Comparison of ENCODE assay signal across 18 mouse cellular contexts in genomic region chr14:55001938-55002686, GRCm38 (mm10). TPM values are rescaled to one million over a fixed set of nuclear protein-coding genes. Genes with fewer than 3 reads are reported as not detected.
DNase-seq lines count a peak whose midpoint lies in the region; ATAC-seq lines count a peak whose summit lies in the region.
"Had no signal": no experiment of that assay in that cellular context is flagged by ENCODE, and none has a peak within 500 bp of the region (broad histone marks: within the 10 kb centered on the region; RNA-seq: fewer than 3 reads in every experiment).

No protein-coding gene starts in this region.

- 48% methylated on average over 12 of the region's 12 CpGs for WGBS in limb, embryonic 12.5 days
- 51% methylated on average over 12 of the region's 12 CpGs for WGBS in limb, embryonic 10.5 days
- 29% methylated on average over 12 of the region's 12 CpGs for WGBS in heart, embryonic 16.5 days

- H3K36me3 ChIP-seq in limb, embryonic 12.5 days = no peaks in the 10 kb centered on the region
- H3K36me3 ChIP-seq in limb, embryonic 10.5 days = no peaks in the 10 kb centered on the region
- peaks cover 3% of the 10 kb centered on the region for H3K36me3 ChIP-seq in heart, embryonic 16.5 days (ENCODE audit: control insufficient read depth, insufficient read depth)
- H3K36me3 ChIP-seq: embryonic facial prominence, embryonic 15.5 days had no signal

- H3K27me3 ChIP-seq in limb, embryonic 12.5 days = no peaks in the 10 kb centered on the region
- H3K27me3 ChIP-seq in limb, embryonic 10.5 days (ENCODE audit: low read depth, poor library complexity, severe bottlenecking) = no peaks in the 10 kb centered on the region
- no peaks in the 10 kb centered on the region for H3K27me3 ChIP-seq in heart, embryonic 16.5 days (ENCODE audit: control insufficient read depth, insufficient read depth, low read length)
- H3K27me3 ChIP-seq: embryonic facial prominence, embryonic 15.5 days had no signal

- no peak overlapping the region for H3K4me2 ChIP-seq in limb, embryonic 12.5 days
- peak overlapping the region; percentile 33 for H3K4me2 ChIP-seq in heart, embryonic 16.5 days (ENCODE audit: low read depth, low read length)
- H3K4me2 ChIP-seq: embryonic facial prominence, embryonic 15.5 days had no signal

- no peaks in the 10 kb centered on the region for H3K9me3 ChIP-seq in limb, embryonic 12.5 days
- no peaks in the 10 kb centered on the region for H3K9me3 ChIP-seq in limb, embryonic 10.5 days (replicated peaks)
- peaks cover 4% of the 10 kb centered on the region; the same call in 1 of the 2 replicates for H3K9me3 ChIP-seq in heart, embryonic 16.5 days (replicated peaks; ENCODE audit: control insufficient read depth, low read length)
- H3K9me3 ChIP-seq: embryonic facial prominence, embryonic 15.5 days had no signal

- H3K4me3 ChIP-seq in limb, embryonic 12.5 days (replicated peaks) = no peak overlapping the region
- no peak overlapping the region for H3K4me3 ChIP-seq in limb, embryonic 10.5 days
- no peak overlapping the region; the same call in 1 of the 2 replicates for H3K4me3 ChIP-seq in heart, embryonic 16.5 days (ENCODE audit: low read length)
- H3K4me3 ChIP-seq: embryonic facial prominence, embryonic 15.5 days had no signal

- no peak for ATAC-seq in limb, embryonic 12.5 days (ENCODE audit: insufficient number of reproducible peaks, insufficient read depth, low FRiP score, low TSS enrichment, low read depth)
- 0 out of 2 replicates have a peak, but pooled peaks have one; percentile 1 for ATAC-seq in heart, embryonic 16.5 days (replicated peaks; ENCODE audit: extremely low read depth, insufficient read depth, low FRiP score)
- ATAC-seq: forebrain, embryonic 16.5 days had no signal

- DNase-seq in adrenal gland, postnatal 10 days = peak; percentile 31
- no peak for DNase-seq in adrenal gland, postnatal 4 days (ENCODE audit: low spot score in 2 of 2)
- no peak for DNase-seq in limb, embryonic 10.5 days (ENCODE audit: low spot score)
- peak; percentile 73 for DNase-seq in 416B (ENCODE audit: low read depth)
- no peak for DNase-seq in spleen, postnatal 4 days (ENCODE audit: low spot score in 2 of 2)
- DNase-seq in cerebellum, adult 9-10 months = no peak
- DNase-seq: cerebellum, postnatal 10 days; gastrocnemius, postnatal 14 days; thymus, adult 18-20 months had no signal

- no peaks in the 10 kb centered on the region; the same call in 1 of the 2 replicates for H3K4me1 ChIP-seq in limb, embryonic 12.5 days (replicated peaks)
- peaks cover 10% of the 10 kb centered on the region for H3K4me1 ChIP-seq in limb, embryonic 10.5 days
- peaks cover 57% of the 10 kb centered on the region for H3K4me1 ChIP-seq in heart, embryonic 16.5 days (ENCODE audit: control insufficient read depth, insufficient read depth, low read length)

- H3K27ac ChIP-seq in limb, embryonic 12.5 days = 0 out of 2 replicates have a peak overlapping the region, but pooled peaks have one; percentile 29
- H3K27ac ChIP-seq in limb, embryonic 10.5 days = no peak overlapping the region
- H3K27ac ChIP-seq in heart, embryonic 16.5 days (ENCODE audit: low read length) = peak overlapping the region; percentile 100
- H3K27ac ChIP-seq: embryonic facial prominence, embryonic 15.5 days; macrophage had no signal

- no peak overlapping the region for H3K9ac ChIP-seq in limb, embryonic 12.5 days (replicated peaks)
- peak overlapping the region; percentile 61 for H3K9ac ChIP-seq in heart, embryonic 16.5 days (ENCODE audit: low read length)
- H3K9ac ChIP-seq: embryonic facial prominence, embryonic 15.5 days had no signal

RNA-seq across cellular contexts. Expression of gene Myh7, which starts 7.7 kb away (rescaled TPM):
- total RNA-seq in adrenal gland, postnatal 10 days (2021) = 100 to 1,000 TPM in 1 of 2 experiments, 10 to 100 TPM in 1; 24.9 to 114 TPM
- total RNA-seq in adrenal gland, postnatal 4 days (2021) = 10 to 100 TPM in 1 of 2 experiments, 1 to 10 TPM in 1; 5.3 to 21.8 TPM
- 9.3 and 10.5 TPM in 2 replicates for polyA plus RNA-seq in limb, embryonic 12.5 days (2016; fragmentation: Nextera tagmentation; extraction: Ambion mirVana)
- polyA plus RNA-seq in limb, embryonic 10.5 days (2016; fragmentation: Nextera tagmentation; extraction: Ambion mirVana) = 2.2 and 4.4 TPM in 2 replicates
- polyA plus RNA-seq in heart, embryonic 16.5 days (2015; fragmentation: Nextera tagmentation; extraction: Ambion mirVana) = 6,075 and 6,619 TPM in 2 replicates
- total RNA-seq: neutrophil, adult 5-6 weeks had no signal
- polyA plus RNA-seq: macrophage had no signal

RNA-seq across cellular contexts. Expression of gene Ngdn, which starts 13.1 kb away (rescaled TPM):
- total RNA-seq in adrenal gland, postnatal 10 days (2021) = 10 to 100 TPM; 32.9 to 38.1 TPM
- 10 to 100 TPM; 44.2 to 47.5 TPM for total RNA-seq in adrenal gland, postnatal 4 days (2021)
- polyA plus RNA-seq in limb, embryonic 12.5 days (2016; fragmentation: Nextera tagmentation; extraction: Ambion mirVana) = 84.3 and 85.3 TPM in 2 replicates
- polyA plus RNA-seq in limb, embryonic 10.5 days (2016; fragmentation: Nextera tagmentation; extraction: Ambion mirVana) = 97.5 and 98.1 TPM in 2 replicates
- 63.3 and 68.1 TPM in 2 replicates for polyA plus RNA-seq in heart, embryonic 16.5 days (2015; fragmentation: Nextera tagmentation; extraction: Ambion mirVana)

RNA-seq across cellular contexts. Expression of gene Gm17428, which starts 25.4 kb away (rescaled TPM):
- total RNA-seq in adrenal gland, postnatal 10 days (2021) = not detected
- not detected for total RNA-seq in adrenal gland, postnatal 4 days (2021)
- polyA plus RNA-seq in limb, embryonic 12.5 days (2016; fragmentation: Nextera tagmentation; extraction: Ambion mirVana) = not detected in 2 replicates
- not detected in 2 replicates for polyA plus RNA-seq in limb, embryonic 10.5 days (2016; fragmentation: Nextera tagmentation; extraction: Ambion mirVana)
- polyA plus RNA-seq in heart, embryonic 16.5 days (2015; fragmentation: Nextera tagmentation; extraction: Ambion mirVana) = not detected in 2 replicates
- total RNA-seq: gastrocnemius, postnatal 14 days; left cerebral cortex, postnatal 10 days; neutrophil, adult 5-6 weeks had no signal
- polyA plus RNA-seq: brain, embryonic 14.5 days; embryonic facial prominence, embryonic 15.5 days; forebrain, embryonic 16.5 days; large intestine, adult 2 months; macrophage had no signal

RNA-seq across cellular contexts. Expression of gene Myh6, which starts 35.4 kb away (rescaled TPM):
- total RNA-seq in adrenal gland, postnatal 10 days (2021) = 10 to 100 TPM in 1 of 2 experiments, 1 to 10 TPM in 1; 5.1 to 22.1 TPM
- 1 to 10 TPM in 1 of 2 experiments, under 1 TPM in 1; 0.81 to 4.9 TPM for total RNA-seq in adrenal gland, postnatal 4 days (2021)
- 1.8 and 3.3 TPM in 2 replicates for polyA plus RNA-seq in limb, embryonic 12.5 days (2016; fragmentation: Nextera tagmentation; extraction: Ambion mirVana)
- 1.5 and 2.3 TPM in 2 replicates for polyA plus RNA-seq in limb, embryonic 10.5 days (2016; fragmentation: Nextera tagmentation; extraction: Ambion mirVana)
- polyA plus RNA-seq in heart, embryonic 16.5 days (2015; fragmentation: Nextera tagmentation; extraction: Ambion mirVana) = 2,302 and 2,585 TPM in 2 replicates
- total RNA-seq: neutrophil, adult 5-6 weeks had no signal
- polyA plus RNA-seq: macrophage had no signal

Comparison
In these comparisons a context has a peak if more than half of its experiments do, and no peak if none do; other contexts are left out.
1. DNase-seq: peak in adrenal gland, postnatal 10 days (single experiment) and 416B (single experiment); none in adrenal gland, postnatal 4 days (0 of 2), limb, embryonic 10.5 days (single experiment), spleen, postnatal 4 days (0 of 2) and cerebellum, adult 9-10 months (single experiment).
2. RNA of gene Myh7, which starts 7.7 kb away (polyA plus RNA-seq): 6,075 to 6,619 TPM in heart, embryonic 16.5 days; 9.3 to 10.5 TPM in limb, embryonic 12.5 days and 2.2 to 4.4 TPM in limb, embryonic 10.5 days; every median in the first group is over 100 times any median in the second.